Mouse (Mus musculus) hindbrain, embryonic 15.5 days (tissue): ENCODE measurements around the gene Helt. TPM values are rescaled to one million over a fixed set of nuclear protein-coding genes. Genes with fewer than 3 reads are reported as not detected.

Experiments used
- ATAC-seq: fragments of 200-750 bp; cut with Nextera tagmentation; 2 replicates; pipeline ENCODE4 v1.8.0; 2017; ENCODE audit warnings: low read depth, moderate number of reproducible peaks, moderate TSS enrichment; ENCODE audit not compliant: low FRiP score
- H3K27ac ChIP-seq: fragments of 300-500 bp; sonication (generic); replicated peaks from 2 replicates; pipeline ENCODE4 v1.5.1; 2015; ENCODE audit warnings: mild to moderate bottlenecking, inconsistent platforms
- H3K27me3 ChIP-seq: fragments of 300-500 bp; sonication (generic); 2 replicates; pipeline ENCODE4 v1.6.1; 2015; ENCODE audit warnings: control low read depth, inconsistent platforms
- H3K36me3 ChIP-seq: fragments of 300-500 bp; sonication (generic); 2 replicates; pipeline ENCODE4 v1.6.1; 2015; ENCODE audit warnings: control low read depth, inconsistent platforms
- H3K4me1 ChIP-seq: fragments of 300-500 bp; sonication (generic); replicated peaks from 2 replicates; pipeline ENCODE4 v1.6.1; 2015; ENCODE audit warnings: control low read depth, inconsistent platforms
- H3K4me2 ChIP-seq: fragments of 300-500 bp; sonication (generic); 2 replicates; pipeline ENCODE4 v1.6.1; 2015; ENCODE audit warnings: moderate library complexity, mild to moderate bottlenecking, inconsistent platforms
- H3K4me3 ChIP-seq: fragments of 300-500 bp; sonication (generic); 2 replicates; pipeline ENCODE4 v1.5.1; 2015; ENCODE audit warnings: mild to moderate bottlenecking, inconsistent platforms
- H3K9ac ChIP-seq: fragments of 300-500 bp; sonication (generic); 2 replicates; pipeline ENCODE4 v1.6.1; 2015; ENCODE audit warnings: inconsistent platforms
- H3K9me3 ChIP-seq: fragments of 300-500 bp; sonication (generic); 2 replicates; pipeline ENCODE4 v1.6.1; 2016; ENCODE audit warnings: control low read depth, inconsistent platforms
- WGBS: fragments of 180-500 bp; shearing (Covaris S2); methylation state at CpG from one replicate; pipeline ENCODE4 v1.1.7; 2015; 5-methylcytosine and 5-hydroxymethylcytosine counted together
- polyA plus RNA-seq: library from polyadenylated mRNA; unstranded; fragments of >200 nt; fragmentation: Nextera tagmentation; extraction: Ambion mirVana; gene quantifications from 2 replicates; pipeline ENCODE4 v1.2.1, GENCODE M21; 2015

The Helt gene
- 1.2 and 1.3 TPM in 2 replicates for polyA plus RNA-seq

DNA sequence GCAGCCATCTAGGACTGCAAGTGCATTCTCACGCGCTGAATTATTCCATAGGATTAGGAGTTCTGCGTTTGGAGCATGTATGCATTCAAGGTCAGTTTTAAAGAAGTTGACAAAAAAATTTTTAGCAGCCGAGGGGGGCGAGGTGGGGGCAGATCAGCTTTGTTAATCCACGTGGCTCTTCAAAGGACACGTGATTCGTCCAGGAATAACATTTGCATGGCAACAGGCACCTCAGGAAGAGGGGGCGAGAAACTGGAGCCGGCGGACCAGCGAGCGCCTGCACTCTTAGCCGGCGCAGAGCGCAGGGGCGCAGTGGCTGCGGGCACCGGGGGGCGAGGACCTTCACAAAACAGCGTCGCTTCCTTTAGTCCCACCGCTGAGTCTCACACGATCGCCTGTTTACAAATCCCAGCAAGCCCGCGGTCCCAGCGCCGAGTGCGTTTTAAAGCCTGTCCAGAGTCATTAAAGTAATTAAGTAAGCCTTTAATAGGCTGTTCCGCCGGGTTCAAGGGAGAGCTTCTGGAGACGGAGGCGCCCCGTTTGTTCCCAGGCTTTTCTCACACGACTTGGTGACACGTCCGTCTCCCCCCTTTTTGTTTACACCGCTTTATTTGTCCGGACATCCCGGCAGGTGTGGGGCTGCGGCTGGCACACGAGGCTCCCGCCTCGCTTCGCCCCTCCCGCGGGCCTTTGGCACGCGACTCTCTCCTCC is at the start of gene Helt:
Gene Helt (minus strand): TSS at position 491 of the 712 bp plus-strand sequence.
- H3K4me2 ChIP-seq: peak within 1 kb of the TSS; percentile 34
- no peak within 1 kb of the TSS for H3K27ac ChIP-seq
- H3K9ac ChIP-seq: no peak within 1 kb of the TSS
- under 1% methylated on average over 50 of the region's 50 CpGs for WGBS
- peak within 1 kb of the TSS; percentile 20 for H3K4me3 ChIP-seq
- no peak for ATAC-seq
- H3K36me3 ChIP-seq: no peaks in the 10 kb centered on the region
- no peaks in the 10 kb centered on the region for H3K9me3 ChIP-seq
- H3K4me1 ChIP-seq: peaks cover 15% of the 10 kb centered on the region
- H3K27me3 ChIP-seq: peaks cover 80% of the 10 kb centered on the region

DNA sequence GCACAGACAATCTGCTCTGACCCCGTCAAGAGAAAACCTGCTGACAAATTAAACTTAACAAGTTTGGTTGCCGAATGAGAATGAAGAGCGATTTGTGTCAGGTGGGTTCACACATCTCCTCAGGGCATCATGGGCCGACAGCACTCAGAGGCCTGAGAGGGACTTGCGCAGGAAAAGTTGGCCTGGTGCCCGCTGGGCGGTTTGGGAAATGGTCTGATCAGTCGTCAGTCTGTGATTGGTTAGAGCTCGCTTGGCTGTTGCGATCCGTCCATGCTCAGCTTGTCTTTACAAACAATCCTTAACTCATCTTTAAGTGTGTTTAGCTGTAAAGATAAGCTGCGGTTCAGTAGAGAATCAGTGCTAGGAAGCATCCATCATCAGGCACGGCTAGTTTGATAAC is 47.8 kb upstream of the Helt start:
- no peaks in the 10 kb centered on the region for H3K27me3 ChIP-seq
- H3K36me3 ChIP-seq: no peaks in the 10 kb centered on the region
- no peak overlapping the region for H3K4me2 ChIP-seq
- no peak overlapping the region for H3K4me3 ChIP-seq
- H3K9me3 ChIP-seq: no peaks in the 10 kb centered on the region
- 85% methylated on average over 13 of the region's 13 CpGs for WGBS
- no peaks in the 10 kb centered on the region for H3K4me1 ChIP-seq
- H3K27ac ChIP-seq: no peak overlapping the region
- no peak overlapping the region for H3K9ac ChIP-seq
- no peak for ATAC-seq

DNA sequence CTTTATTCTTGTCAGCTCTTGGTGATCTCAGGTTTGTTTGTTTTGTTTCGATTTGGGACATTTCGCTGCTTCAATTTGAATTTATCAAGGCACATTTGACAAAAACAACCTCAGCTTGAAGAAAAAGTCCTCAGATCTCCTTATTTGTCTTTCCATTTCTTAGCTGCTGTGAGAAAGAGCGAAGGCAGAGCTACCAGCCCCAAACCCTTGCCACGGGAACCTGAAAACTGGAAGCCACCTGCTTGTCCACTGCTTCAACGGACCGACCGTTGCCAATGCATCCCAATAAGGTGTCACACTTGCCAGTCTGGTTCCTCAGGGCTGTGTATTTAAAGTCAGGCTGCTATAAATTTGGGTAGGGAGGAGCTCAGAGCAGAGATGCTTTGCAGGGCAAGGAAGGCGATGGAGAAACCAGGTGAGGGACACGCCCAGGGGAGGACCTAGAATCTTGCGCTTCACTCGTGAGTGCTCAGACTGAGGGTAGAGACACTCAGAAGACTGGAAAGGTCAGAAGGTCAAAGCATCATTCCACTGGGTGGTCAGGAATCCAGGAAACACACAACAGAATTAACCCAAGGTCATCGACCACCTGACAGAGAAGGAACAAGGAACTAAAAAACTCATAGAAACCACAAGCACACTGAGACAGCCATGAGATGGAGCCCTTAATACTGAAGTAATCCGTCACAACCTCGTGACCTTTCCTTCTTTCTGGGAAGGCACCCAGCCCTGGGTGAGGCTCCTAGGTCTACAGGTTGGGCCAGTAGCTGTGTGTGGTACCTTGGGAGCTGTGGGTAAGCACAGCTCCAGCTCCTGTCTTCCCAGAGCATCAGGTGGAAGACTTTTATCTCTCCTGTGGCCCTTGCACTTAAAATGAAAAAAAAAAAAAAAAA is 46.2 kb upstream of the Helt start:
- no peaks in the 10 kb centered on the region for H3K4me1 ChIP-seq
- no peaks in the 10 kb centered on the region for H3K27me3 ChIP-seq
- no peak overlapping the region for H3K4me2 ChIP-seq
- no peak overlapping the region for H3K27ac ChIP-seq
- no peak overlapping the region for H3K4me3 ChIP-seq
- H3K36me3 ChIP-seq: no peaks in the 10 kb centered on the region
- no peak for ATAC-seq
- H3K9ac ChIP-seq: no peak overlapping the region
- 87% methylated on average over 14 of the region's 14 CpGs for WGBS
- no peaks in the 10 kb centered on the region for H3K9me3 ChIP-seq

DNA sequence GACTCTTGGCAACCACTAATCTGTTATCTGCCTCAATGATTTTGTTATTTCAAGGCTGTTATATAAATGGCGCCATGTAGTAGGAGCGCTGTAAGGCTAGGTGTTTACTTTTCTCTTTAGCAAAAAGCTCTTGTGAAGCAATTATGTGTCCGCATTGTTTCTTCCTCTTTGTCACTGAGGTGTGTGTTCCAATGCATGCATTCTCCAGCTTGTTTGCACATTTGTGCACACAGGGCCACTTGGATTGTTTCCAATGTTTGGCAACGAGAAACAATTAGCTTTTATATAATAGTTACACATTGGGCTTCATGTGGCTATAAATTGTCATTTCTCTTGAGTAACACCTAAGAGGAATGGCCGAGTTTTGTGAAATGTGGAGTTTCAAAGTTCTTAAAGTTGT is 44.8 kb upstream of the Helt start:
- H3K27ac ChIP-seq: no peak overlapping the region
- WGBS: 76% methylated on average over 5 of the region's 5 CpGs
- H3K4me2 ChIP-seq: no peak overlapping the region
- no peak overlapping the region for H3K4me3 ChIP-seq
- H3K9me3 ChIP-seq: no peaks in the 10 kb centered on the region
- H3K4me1 ChIP-seq: no peaks in the 10 kb centered on the region
- no peak overlapping the region for H3K9ac ChIP-seq
- ATAC-seq: no peak
- no peaks in the 10 kb centered on the region for H3K36me3 ChIP-seq
- H3K27me3 ChIP-seq: no peaks in the 10 kb centered on the region

DNA sequence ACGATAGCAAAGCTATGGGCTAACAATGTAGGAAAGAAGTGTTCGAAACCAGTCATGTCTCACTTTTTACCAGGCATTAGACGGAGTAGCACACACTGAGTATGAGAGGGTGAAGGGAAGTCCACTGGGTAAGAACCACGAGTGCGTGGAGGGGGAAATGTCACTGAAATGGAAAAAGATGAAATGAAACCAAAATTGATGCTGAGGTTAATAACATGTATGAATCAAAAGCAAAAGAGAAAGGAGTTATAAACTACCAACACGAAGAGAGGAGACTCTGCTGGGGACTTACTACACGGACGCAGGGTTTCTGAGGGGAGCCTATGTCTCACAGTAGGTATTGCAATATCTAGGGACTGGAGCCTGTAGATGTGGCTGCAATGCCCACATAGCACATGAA is 41.9 kb upstream of the Helt start:
- Histone ChIP-seq H3K4me2 (no peak overlapping the region), H3K36me3 (no peaks in the 10 kb centered on the region), H3K4me1 (0 out of 2 replicates have a peak, but pooled peaks cover 3% of the 10 kb centered on the region), H3K27me3 (no peaks in the 10 kb centered on the region), H3K9me3 (no peaks in the 10 kb centered on the region), H3K4me3 (no peak overlapping the region), H3K9ac (no peak overlapping the region), H3K27ac (no peak overlapping the region)
- ATAC-seq: no peak
- WGBS: 89% methylated on average over 8 of the region's 8 CpGs

DNA sequence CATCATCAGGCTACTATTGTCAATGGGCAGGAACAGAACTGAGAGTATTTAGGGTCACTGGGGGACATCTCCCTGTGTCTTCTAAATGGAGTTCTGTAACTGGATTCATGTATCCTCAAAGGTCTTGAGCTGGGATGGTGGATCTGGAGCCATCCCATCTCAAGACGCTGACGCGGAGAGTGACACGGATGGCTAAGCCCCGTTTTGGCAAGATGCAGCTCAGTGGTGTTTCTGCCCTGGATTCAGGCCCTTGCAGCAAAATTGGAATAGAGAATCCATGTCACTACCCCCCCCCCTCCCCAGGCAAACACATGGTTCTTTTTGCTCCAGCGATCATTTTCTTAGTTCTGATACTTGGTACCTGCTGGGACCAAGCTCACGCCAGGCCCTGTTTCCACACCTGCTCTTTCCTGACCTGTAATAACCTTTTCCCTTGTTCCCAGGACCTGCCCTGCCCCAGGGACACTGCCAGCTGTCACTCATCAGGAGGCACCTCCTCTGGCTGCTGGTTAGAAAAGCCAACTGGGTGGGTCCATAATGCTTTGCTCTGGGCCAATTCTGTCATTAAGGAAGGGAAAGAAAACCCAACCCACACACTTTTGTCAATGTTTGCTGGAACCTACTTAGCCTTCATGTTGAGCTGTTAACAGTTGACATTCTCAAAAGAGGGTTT is 38.1 kb upstream of the Helt start:
- Histone ChIP-seq H3K9me3 (no peaks in the 10 kb centered on the region), H3K4me1 (0 out of 2 replicates have a peak, but pooled peaks cover 3% of the 10 kb centered on the region), H3K4me2 (no peak overlapping the region), H3K27me3 (no peaks in the 10 kb centered on the region), H3K36me3 (no peaks in the 10 kb centered on the region), H3K4me3 (no peak overlapping the region), H3K9ac (no peak overlapping the region), H3K27ac (no peak overlapping the region)
- no peak for ATAC-seq
- 73% methylated on average over 7 of the region's 7 CpGs for WGBS

DNA sequence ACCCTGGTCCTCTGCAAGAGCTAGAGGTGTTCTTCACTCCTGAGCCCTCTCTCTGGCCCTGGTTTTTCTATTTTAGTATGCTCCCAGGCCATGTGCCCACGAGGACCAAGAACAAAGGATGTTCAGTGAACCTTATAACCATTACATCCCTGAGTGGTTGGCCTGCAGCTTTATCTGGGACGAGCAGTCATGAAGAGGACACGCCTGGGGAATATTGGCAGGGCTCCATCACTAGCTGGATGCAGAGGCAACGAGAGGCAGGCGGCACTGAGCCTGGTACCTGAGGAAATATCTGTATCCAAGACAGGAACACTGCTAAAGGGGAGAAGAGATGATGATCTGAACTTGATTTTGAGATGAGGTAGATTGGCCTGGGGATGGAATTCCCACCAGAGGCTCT is 37.3 kb upstream of the Helt start:
- 0 out of 2 replicates have a peak, but pooled peaks cover 3% of the 10 kb centered on the region for H3K4me1 ChIP-seq
- no peak overlapping the region for H3K27ac ChIP-seq
- H3K27me3 ChIP-seq: no peaks in the 10 kb centered on the region
- 71% methylated on average over 5 of the region's 5 CpGs for WGBS
- no peaks in the 10 kb centered on the region for H3K36me3 ChIP-seq
- H3K9ac ChIP-seq: no peak overlapping the region
- no peaks in the 10 kb centered on the region for H3K9me3 ChIP-seq
- H3K4me3 ChIP-seq: no peak overlapping the region
- no peak overlapping the region for H3K4me2 ChIP-seq
- ATAC-seq: no peak

- Histone ChIP-seq H3K36me3 (no peaks in the 10 kb centered on the region), H3K9me3 (no peaks in the 10 kb centered on the region), H3K27me3 (no peaks in the 10 kb centered on the region), H3K4me3 (no peak overlapping the region), H3K4me1 (0 out of 2 replicates have a peak, but pooled peaks cover 3% of the 10 kb centered on the region), H3K27ac (no peak overlapping the region), H3K4me2 (no peak overlapping the region), H3K9ac (no peak overlapping the region)
- 73% methylated on average over 4 of the region's 4 CpGs for WGBS
- ATAC-seq: no peak
Measured at GRCm38 (mm10) chr8:46329396-46329795, 34.9 kb upstream of the Helt start.

GRCm38 (mm10) chr8:46327284-46327683 is 32.8 kb upstream of the Helt start:
- 85% methylated on average over 7 of the region's 7 CpGs for WGBS
- no peaks in the 10 kb centered on the region for H3K36me3 ChIP-seq
- H3K4me1 ChIP-seq: peaks cover 3% of the 10 kb centered on the region; the same call in 1 of the 2 replicates
- no peak overlapping the region for H3K4me2 ChIP-seq
- H3K4me3 ChIP-seq: no peak overlapping the region
- no peak for ATAC-seq
- no peak overlapping the region for H3K9ac ChIP-seq
- H3K9me3 ChIP-seq: no peaks in the 10 kb centered on the region
- no peaks in the 10 kb centered on the region for H3K27me3 ChIP-seq
- H3K27ac ChIP-seq: no peak overlapping the region

GRCm38 (mm10) chr8:46326715-46327114 is 32.2 kb upstream of the Helt start:
- Histone ChIP-seq H3K27me3 (no peaks in the 10 kb centered on the region), H3K36me3 (no peaks in the 10 kb centered on the region), H3K4me2 (no peak overlapping the region), H3K4me1 (peaks cover 3% of the 10 kb centered on the region; the same call in 1 of the 2 replicates), H3K9me3 (no peaks in the 10 kb centered on the region), H3K9ac (no peak overlapping the region), H3K4me3 (no peak overlapping the region), H3K27ac (no peak overlapping the region)
- ATAC-seq: no peak
- 89% methylated on average over 5 of the region's 5 CpGs for WGBS

DNA sequence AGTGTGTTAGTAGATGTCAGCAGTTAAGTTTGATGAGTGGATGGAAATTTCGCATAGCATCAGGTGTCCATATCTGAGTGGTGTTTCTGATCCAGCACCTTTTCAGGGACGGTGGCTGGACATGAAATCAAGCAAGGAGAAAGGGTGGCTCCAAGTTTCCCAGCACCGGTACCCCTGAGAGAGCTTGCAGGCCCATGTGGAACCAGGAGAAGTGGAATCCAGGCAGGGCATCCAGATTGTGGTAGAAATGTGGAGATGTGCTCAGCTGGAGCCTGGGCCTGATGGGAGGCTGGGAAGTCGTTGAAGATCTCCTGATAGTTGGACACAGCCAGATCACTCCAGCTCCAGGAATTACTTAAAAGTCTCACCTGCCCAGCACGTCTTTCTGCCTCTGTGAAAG is 30.2 kb upstream of the Helt start:
- H3K36me3 ChIP-seq: no peaks in the 10 kb centered on the region
- no peak overlapping the region for H3K9ac ChIP-seq
- peaks cover 3% of the 10 kb centered on the region; the same call in 1 of the 2 replicates for H3K4me1 ChIP-seq
- H3K27ac ChIP-seq: no peak overlapping the region
- H3K27me3 ChIP-seq: no peaks in the 10 kb centered on the region
- WGBS: 86% methylated on average over 5 of the region's 5 CpGs
- H3K4me2 ChIP-seq: no peak overlapping the region
- H3K9me3 ChIP-seq: no peaks in the 10 kb centered on the region
- no peak overlapping the region for H3K4me3 ChIP-seq
- ATAC-seq: no peak
